In the genomic region with DNA sequence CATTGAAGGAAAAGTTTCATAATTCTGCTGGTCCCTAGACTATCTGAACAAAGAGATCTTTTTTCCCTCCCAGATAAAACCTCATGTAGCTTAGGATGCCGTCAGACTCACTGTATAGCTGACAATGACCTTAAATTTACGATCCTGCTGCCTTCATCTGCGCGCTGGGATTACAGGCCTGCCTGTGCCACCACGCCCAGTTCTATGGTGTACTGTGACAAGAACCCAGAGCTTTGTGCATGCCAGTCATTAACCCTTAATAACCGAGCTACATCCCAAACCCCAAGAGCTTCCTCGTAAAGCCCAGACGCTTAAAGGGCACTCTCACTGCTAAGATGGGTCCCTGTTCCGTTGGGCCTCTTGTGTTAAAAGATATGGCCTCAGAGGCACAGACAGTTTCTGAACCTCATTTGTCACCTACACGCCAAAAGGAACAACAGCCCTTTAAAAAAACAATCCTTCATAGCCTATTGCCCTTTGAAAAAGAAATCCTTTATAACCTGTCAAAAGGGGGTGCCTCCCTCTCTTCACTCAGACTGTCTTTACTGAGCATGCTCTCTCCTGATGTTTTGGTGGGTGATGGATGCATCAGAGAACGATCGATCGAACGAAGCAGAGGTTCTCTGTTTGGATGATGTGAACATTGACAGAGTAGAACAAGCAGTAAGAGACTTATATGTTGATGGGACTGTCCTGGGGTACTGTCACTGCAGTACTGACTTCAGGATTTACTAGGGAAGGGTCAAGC, we compare ENCODE assay signal across 8 mouse cellular contexts. TPM values are rescaled to one million over a fixed set of nuclear protein-coding genes. Genes with fewer than 3 reads are reported as not detected.
DNase-seq lines count a peak whose midpoint lies in the region; ATAC-seq and TF ChIP-seq lines count a peak whose summit lies in the region.

No protein-coding gene starts in this region.

- H3K27ac ChIP-seq in bone marrow, adult 2 months (ENCODE audit: control insufficient read depth, insufficient read depth, low read depth, low read length, poor library complexity), result peak overlapping the region; percentile 7; the same call in 1 of the 2 replicates
- peak overlapping the region; percentile 97 for H3K27ac ChIP-seq in kidney, postnatal 0 days
- peak overlapping the region; percentile 99 for H3K27ac ChIP-seq in midbrain, embryonic 10.5 days (replicated peaks)

- peaks cover 5% of the 10 kb centered on the region for H3K9me3 ChIP-seq in erythroblast, embryonic 14.5 days (ENCODE audit: control insufficient read depth, low read length)
- H3K9me3 ChIP-seq in kidney, postnatal 0 days (replicated peaks; ENCODE audit: low read length), result no peaks in the 10 kb centered on the region
- H3K9me3 ChIP-seq in midbrain, embryonic 10.5 days (replicated peaks), result no peaks in the 10 kb centered on the region

- WGBS in bone marrow, adult 2 months, result 16% methylated on average over 14 of the region's 14 CpGs
- 6% methylated on average over 14 of the region's 14 CpGs for WGBS in kidney, postnatal 0 days
- WGBS in midbrain, embryonic 10.5 days, result 28% methylated on average over 14 of the region's 14 CpGs

- H3K36me3 ChIP-seq in erythroblast, embryonic 14.5 days (ENCODE audit: control insufficient read depth), result peaks cover 44% of the 10 kb centered on the region
- peaks cover 31% of the 10 kb centered on the region for H3K36me3 ChIP-seq in kidney, postnatal 0 days (ENCODE audit: insufficient read depth, low read length)
- H3K36me3 ChIP-seq in midbrain, embryonic 10.5 days, result peaks cover 38% of the 10 kb centered on the region

- TF ChIP-seq POLR2A in bone marrow, adult 2 months (IDR thresholded peaks at IDR 0.05; ENCODE audit: borderline replicate concordance, control insufficient read depth, low read depth, low read length), result no peak

- no peak for TF ChIP-seq CTCF in bone marrow, adult 2 months (IDR thresholded peaks at IDR 0.05; ENCODE audit: control insufficient read depth, insufficient read depth, low read length)
- TF ChIP-seq CTCF in kidney, postnatal 0 days (IDR thresholded peaks at IDR 0.05; ENCODE audit: low read depth), result no peak

- peak overlapping the region; percentile 99 for H3K4me3 ChIP-seq in bone marrow, adult 2 months (replicated peaks; ENCODE audit: control insufficient read depth, low read depth, low read length)
- H3K4me3 ChIP-seq in erythroblast, embryonic 14.5 days (replicated peaks), result peak overlapping the region; percentile 94
- peak overlapping the region; percentile 79 for H3K4me3 ChIP-seq in kidney, postnatal 0 days (replicated peaks; ENCODE audit: low read depth, low read length)
- H3K4me3 ChIP-seq in midbrain, embryonic 10.5 days, result peak overlapping the region; percentile 83

- H3K4me1 ChIP-seq in bone marrow, adult 2 months (ENCODE audit: control insufficient read depth, insufficient read depth, low read length), result peaks cover 2% of the 10 kb centered on the region
- peaks cover 35% of the 10 kb centered on the region for H3K4me1 ChIP-seq in erythroblast, embryonic 14.5 days (ENCODE audit: control insufficient read depth)
- H3K4me1 ChIP-seq in kidney, postnatal 0 days (replicated peaks; ENCODE audit: insufficient read depth, low read length), result peaks cover 8% of the 10 kb centered on the region; the same call in 1 of the 2 replicates
- H3K4me1 ChIP-seq in midbrain, embryonic 10.5 days, result peaks cover 42% of the 10 kb centered on the region

- peak overlapping the region; percentile 79 for H3K4me2 ChIP-seq in kidney, postnatal 0 days (ENCODE audit: low read length)

- H3K27me3 ChIP-seq in erythroblast, embryonic 14.5 days (ENCODE audit: control insufficient read depth), result no peaks in the 10 kb centered on the region
- H3K27me3 ChIP-seq in kidney, postnatal 0 days (ENCODE audit: insufficient read depth, low read length), result no peaks in the 10 kb centered on the region
- no peaks in the 10 kb centered on the region for H3K27me3 ChIP-seq in midbrain, embryonic 10.5 days (ENCODE audit: low read depth, poor library complexity, severe bottlenecking)

- ATAC-seq in kidney, postnatal 0 days (replicated peaks; ENCODE audit: low FRiP score, low read depth), result peak; percentile 30; the same call in 1 of the 2 replicates

- peak overlapping the region; percentile 88 for H3K9ac ChIP-seq in kidney, postnatal 0 days (ENCODE audit: low read depth, low read length)

- DNase-seq in layer of hippocampus, adult 9-10 months (ENCODE audit: low spot score), result peak; percentile 42
- DNase-seq in layer of hippocampus, postnatal 25 days (ENCODE audit: extremely low spot score in 1 of 2, low spot score in 1 of 2), result no peak
- peak; percentile 84 for DNase-seq in kidney, postnatal 0 days (ENCODE audit: low spot score)
- DNase-seq in midbrain, embryonic 10.5 days (ENCODE audit: low spot score), result peak; percentile 27
- no peak for DNase-seq in adrenal gland, adult 2 months
- no peak for DNase-seq in urinary bladder, adult 2 months (ENCODE audit: low spot score)

RNA-seq across cellular contexts. Expression of a gene that starts 0.8 kb away (rescaled TPM):
- total RNA-seq in layer of hippocampus, postnatal 25 days (2021), result 10 to 100 TPM; 13.4 to 14.3 TPM
- polyA plus RNA-seq in bone marrow, adult 2 months (2011; ENCODE audit: insufficient read depth, insufficient read length, low replicate concordance, missing spikeins), result 7.6 and 10.6 TPM in 2 replicates
- polyA plus RNA-seq in erythroblast, embryonic 14.5 days (2012), result 8.5 and 8.9 TPM in 2 replicates
- polyA plus RNA-seq in kidney, postnatal 0 days (2015; fragmentation: Nextera tagmentation; extraction: Ambion mirVana), result 3.5 and 3.9 TPM in 2 replicates
- polyA plus RNA-seq in midbrain, embryonic 10.5 days (2016; fragmentation: Nextera tagmentation; extraction: Ambion mirVana), result 4.3 and 4.7 TPM in 2 replicates
- 10 to 100 TPM; 15.1 to 19.2 TPM for total RNA-seq in adrenal gland, adult 2 months (2021)
- polyA plus RNA-seq in adrenal gland, adult 2 months (2012; rRNA removed), result 35.6 and 41.3 TPM in 2 replicates
- 7.7 and 10.1 TPM in 2 replicates for polyA plus RNA-seq in urinary bladder, adult 2 months (2012; rRNA removed)

RNA-seq across cellular contexts. Expression of a gene that starts 6.0 kb away (rescaled TPM):
- 100 to 1,000 TPM; 109 to 112 TPM for total RNA-seq in layer of hippocampus, postnatal 25 days (2021)
- polyA plus RNA-seq in bone marrow, adult 2 months (2011; ENCODE audit: insufficient read depth, insufficient read length, low replicate concordance, missing spikeins), result 1.4 and 2.8 TPM in 2 replicates
- polyA plus RNA-seq in erythroblast, embryonic 14.5 days (2012), result 0.38 and 0.51 TPM in 2 replicates
- polyA plus RNA-seq in kidney, postnatal 0 days (2015; fragmentation: Nextera tagmentation; extraction: Ambion mirVana), result 2.1 and 2.6 TPM in 2 replicates
- 10.4 and 11.6 TPM in 2 replicates for polyA plus RNA-seq in midbrain, embryonic 10.5 days (2016; fragmentation: Nextera tagmentation; extraction: Ambion mirVana)
- 1 to 10 TPM; 8.4 to 9.2 TPM for total RNA-seq in adrenal gland, adult 2 months (2021)
- polyA plus RNA-seq in adrenal gland, adult 2 months (2012; rRNA removed), result 11.4 and 20.0 TPM in 2 replicates
- 10.6 and 14.1 TPM in 2 replicates for polyA plus RNA-seq in urinary bladder, adult 2 months (2012; rRNA removed)

RNA-seq across cellular contexts. Expression of a gene that starts 9.5 kb away (rescaled TPM):
- under 1 TPM; 0.27 to 0.38 TPM for total RNA-seq in layer of hippocampus, postnatal 25 days (2021)
- not detected in 2 replicates for polyA plus RNA-seq in bone marrow, adult 2 months (2011; ENCODE audit: insufficient read depth, insufficient read length, low replicate concordance, missing spikeins)
- 0.05 TPM in 1 of 2 replicates, not detected in the other for polyA plus RNA-seq in erythroblast, embryonic 14.5 days (2012)
- not detected in 2 replicates for polyA plus RNA-seq in kidney, postnatal 0 days (2015; fragmentation: Nextera tagmentation; extraction: Ambion mirVana)
- polyA plus RNA-seq in midbrain, embryonic 10.5 days (2016; fragmentation: Nextera tagmentation; extraction: Ambion mirVana), result 0.20 TPM in 1 of 2 replicates, not detected in the other
- under 1 TPM; 0.23 to 0.45 TPM for total RNA-seq in adrenal gland, adult 2 months (2021)
- polyA plus RNA-seq in adrenal gland, adult 2 months (2012; rRNA removed), result 0.27 TPM in 1 of 2 replicates, not detected in the other
- polyA plus RNA-seq in urinary bladder, adult 2 months (2012; rRNA removed), result 0.15 and 0.22 TPM in 2 replicates

RNA-seq across cellular contexts. Expression of a gene that starts 9.7 kb away (rescaled TPM):
- total RNA-seq in layer of hippocampus, postnatal 25 days (2021), result 1 to 10 TPM; 1.4 to 2.3 TPM
- polyA plus RNA-seq in bone marrow, adult 2 months (2011; ENCODE audit: insufficient read depth, insufficient read length, low replicate concordance, missing spikeins), result 0.70 and 1.5 TPM in 2 replicates
- not detected in 2 replicates for polyA plus RNA-seq in erythroblast, embryonic 14.5 days (2012)
- 0.91 and 1.1 TPM in 2 replicates for polyA plus RNA-seq in kidney, postnatal 0 days (2015; fragmentation: Nextera tagmentation; extraction: Ambion mirVana)
- 1.6 and 1.9 TPM in 2 replicates for polyA plus RNA-seq in midbrain, embryonic 10.5 days (2016; fragmentation: Nextera tagmentation; extraction: Ambion mirVana)
- total RNA-seq in adrenal gland, adult 2 months (2021), result 1 to 10 TPM; 2.2 to 2.3 TPM
- 2.9 and 3.1 TPM in 2 replicates for polyA plus RNA-seq in adrenal gland, adult 2 months (2012; rRNA removed)
- polyA plus RNA-seq in urinary bladder, adult 2 months (2012; rRNA removed), result 10.5 and 12.9 TPM in 2 replicates

RNA-seq across cellular contexts. Expression of a gene that starts 38.9 kb away (rescaled TPM):
- 10 to 100 TPM; 11.2 to 12.4 TPM for total RNA-seq in layer of hippocampus, postnatal 25 days (2021)
- polyA plus RNA-seq in bone marrow, adult 2 months (2011; ENCODE audit: insufficient read depth, insufficient read length, low replicate concordance, missing spikeins), result 10.7 and 21.3 TPM in 2 replicates
- polyA plus RNA-seq in erythroblast, embryonic 14.5 days (2012), result 1.3 and 2.4 TPM in 2 replicates
- 0.72 and 0.77 TPM in 2 replicates for polyA plus RNA-seq in kidney, postnatal 0 days (2015; fragmentation: Nextera tagmentation; extraction: Ambion mirVana)
- 0.64 and 0.70 TPM in 2 replicates for polyA plus RNA-seq in midbrain, embryonic 10.5 days (2016; fragmentation: Nextera tagmentation; extraction: Ambion mirVana)
- 10 to 100 TPM; 35.5 to 43.4 TPM for total RNA-seq in adrenal gland, adult 2 months (2021)
- polyA plus RNA-seq in adrenal gland, adult 2 months (2012; rRNA removed), result 43.5 and 45.6 TPM in 2 replicates
- polyA plus RNA-seq in urinary bladder, adult 2 months (2012; rRNA removed), result 17.1 and 21.3 TPM in 2 replicates

Comparison
In these comparisons a context has a peak if more than half of its experiments do, and no peak if none do; other contexts are left out.
1. DNase-seq: peak in layer of hippocampus, adult 9-10 months (single experiment), kidney, postnatal 0 days (single experiment) and midbrain, embryonic 10.5 days (single experiment); none in layer of hippocampus, postnatal 25 days (0 of 2), adrenal gland, adult 2 months (single experiment) and urinary bladder, adult 2 months (single experiment).
2. H3K27ac ChIP-seq: peak in every context shown above with its lines; median percentile 99 in midbrain, embryonic 10.5 days; 97 in kidney, postnatal 0 days; 7 in bone marrow, adult 2 months.
3. Peak in every context shown above with its lines, with median percentiles within 50 percentile points of each other: H3K4me3 ChIP-seq.